Mouse (Mus musculus) heart, embryonic 11.5 days (tissue): ENCODE data around the gene Rmnd5a. TPM values are rescaled to one million over a fixed set of nuclear protein-coding genes. Genes with fewer than 3 reads are reported as not detected.
"Not testable (repeated sequence)": the region's sequence is repeated elsewhere in the genome, so short reads cannot be mapped to it uniquely, and the experiment has no call there.

Experiments
- ATAC-seq: fragments of 200-750 bp; cut with Nextera tagmentation; replicated peaks from 2 replicates; pipeline ENCODE4 v1.8.0; 2017; ENCODE audit warnings: moderate library complexity; ENCODE audit not compliant: insufficient number of reproducible peaks, low FRiP score, low TSS enrichment
- H3K27ac ChIP-seq: fragments of 300-500 bp; sonication (generic); 2 replicates; pipeline ENCODE4 v1.5.1; 2014; ENCODE audit warnings: mild to moderate bottlenecking, low read depth, low read length
- H3K27me3 ChIP-seq: fragments of 300-500 bp; sonication (generic); 2 replicates; pipeline ENCODE4 v1.6.1; 2014; ENCODE audit warnings: mild to moderate bottlenecking, low read length, mixed read lengths; ENCODE audit not compliant: control insufficient read depth, insufficient read depth
- H3K36me3 ChIP-seq: fragments of 300-500 bp; sonication (generic); 2 replicates; pipeline ENCODE4 v1.6.1; 2014; ENCODE audit warnings: mild to moderate bottlenecking, low read length, moderate library complexity, mixed read lengths; ENCODE audit not compliant: control insufficient read depth, insufficient read depth
- H3K4me1 ChIP-seq: fragments of 300-500 bp; sonication (generic); 2 replicates; pipeline ENCODE4 v1.6.1; 2014; ENCODE audit warnings: low read length; ENCODE audit not compliant: control insufficient read depth, insufficient read depth
- H3K4me2 ChIP-seq: fragments of 300-500 bp; sonication (generic); 2 replicates; pipeline ENCODE4 v1.6.1; 2014; ENCODE audit warnings: mild to moderate bottlenecking, moderate library complexity
- H3K4me3 ChIP-seq: fragments of 300-500 bp; sonication (generic); 2 replicates; pipeline ENCODE4 v1.5.1; 2014; ENCODE audit warnings: low read depth, low read length
- H3K9ac ChIP-seq: fragments of 300-500 bp; sonication (generic); 2 replicates; pipeline ENCODE4 v1.6.1; 2014; ENCODE audit warnings: mild to moderate bottlenecking, low read depth, low read length, moderate library complexity
- H3K9me3 ChIP-seq: fragments of 300-500 bp; sonication (generic); replicated peaks from 2 replicates; pipeline ENCODE4 v1.6.1; 2016; ENCODE audit warnings: low read length; ENCODE audit not compliant: control insufficient read depth
- WGBS: fragments of 180-500 bp; shearing (Covaris S2); extraction: QIAGEN DNeasy Blood & Tissue Kit; methylation state at CpG from one replicate; pipeline ENCODE4 v1.1.7; 2014; ENCODE audit not compliant: insufficient replicate concordance; 5-methylcytosine and 5-hydroxymethylcytosine counted together
- polyA plus RNA-seq: library from polyadenylated mRNA; unstranded; fragments of >200 nt; fragmentation: Nextera tagmentation; extraction: Ambion mirVana; gene quantifications from 2 replicates; pipeline ENCODE4 v1.2.1, GENCODE M21; 2014

Rmnd5a gene
- polyA plus RNA-seq, 1 experiment from 2014 or later: 6.2 TPM

DNA sequence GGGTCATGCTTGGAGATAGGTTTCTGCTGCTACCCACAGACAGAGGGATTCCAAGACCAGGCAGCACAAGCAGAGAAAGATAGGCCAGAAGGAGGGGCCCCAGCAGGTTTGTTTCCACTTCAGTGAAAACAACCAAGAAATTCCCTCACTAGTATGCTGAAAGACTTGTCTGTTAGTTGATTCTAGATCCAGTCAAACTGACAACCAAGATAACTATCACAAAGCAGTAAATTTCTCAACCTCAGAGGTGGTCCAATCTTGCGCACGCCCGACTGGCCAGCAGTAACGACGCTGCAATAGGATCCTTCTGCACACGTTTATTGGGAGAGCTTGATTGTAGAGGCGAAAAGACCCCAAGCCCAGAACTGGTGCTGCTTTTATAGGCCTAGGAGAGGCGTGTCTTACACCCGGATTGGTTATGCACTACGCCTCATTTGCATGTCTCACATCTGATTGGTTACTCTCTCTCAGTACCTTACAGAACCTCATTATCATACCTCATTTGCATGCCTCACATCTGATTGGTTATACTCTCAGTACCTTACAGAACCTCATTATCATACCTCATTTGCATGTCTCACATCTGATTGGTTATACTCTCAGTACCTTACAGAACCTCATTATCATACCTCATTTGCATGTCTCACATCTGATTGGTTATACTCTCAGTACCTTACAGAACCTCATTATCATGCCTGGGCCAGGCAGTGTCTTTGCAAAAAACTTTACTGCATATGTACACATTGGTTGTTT lies 38.6 kb upstream of the Rmnd5a start:
- not testable (repeated sequence) for H3K4me3 ChIP-seq, H3K36me3 ChIP-seq, H3K27me3 ChIP-seq, H3K27ac ChIP-seq, H3K9ac ChIP-seq, H3K4me2 ChIP-seq, H3K4me1 ChIP-seq, H3K9me3 ChIP-seq, ATAC-seq
- WGBS: 96% methylated on average over 9 of the region's 10 CpGs

DNA sequence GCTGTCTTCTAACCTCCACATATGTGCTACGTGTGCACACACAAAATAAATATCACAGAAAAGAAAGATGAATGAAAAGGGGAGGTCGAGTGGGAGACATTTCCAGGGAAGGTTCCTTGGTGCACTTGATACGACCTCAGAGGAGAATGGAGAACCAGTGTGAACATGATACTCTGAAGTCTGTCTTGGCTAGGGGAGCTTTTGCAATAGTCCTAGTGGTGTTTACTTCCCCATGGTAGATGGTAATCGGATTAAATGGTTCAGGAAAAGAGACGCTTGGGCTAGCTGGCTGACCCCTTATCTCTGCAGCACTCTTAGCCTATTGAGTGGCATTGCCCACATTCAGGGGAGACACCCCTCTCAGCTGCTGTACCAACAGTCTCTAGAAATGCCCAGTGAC lies 36.3 kb upstream of the Rmnd5a start:
- H3K4me2 ChIP-seq: no peak overlapping the region
- H3K9me3 ChIP-seq: no peaks in the 10 kb centered on the region
- no peak overlapping the region for H3K4me3 ChIP-seq
- no peaks in the 10 kb centered on the region for H3K4me1 ChIP-seq
- no peaks in the 10 kb centered on the region for H3K36me3 ChIP-seq
- H3K27ac ChIP-seq: no peak overlapping the region
- no peak for ATAC-seq
- no peaks in the 10 kb centered on the region for H3K27me3 ChIP-seq
- H3K9ac ChIP-seq: no peak overlapping the region
- 67% methylated on average over 5 of the region's 5 CpGs for WGBS

DNA sequence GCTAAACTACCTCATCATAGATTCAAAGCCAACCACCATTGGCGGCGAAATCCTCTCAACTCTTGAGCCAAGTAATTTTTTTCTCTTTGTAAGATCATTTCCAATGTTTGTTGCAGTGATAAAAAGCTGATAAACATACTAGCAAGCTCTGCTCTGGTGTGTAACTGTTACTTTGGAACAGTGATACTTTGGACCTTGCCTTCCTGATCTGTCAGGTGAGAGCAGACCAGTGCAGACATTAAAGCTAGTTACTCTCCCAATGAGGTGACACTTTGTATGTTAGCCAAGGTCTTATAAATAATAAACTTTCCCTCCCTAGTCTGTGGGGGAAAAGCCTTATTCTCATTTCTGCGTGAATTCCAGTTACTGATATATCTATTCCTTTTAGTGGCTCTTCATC lies 35.2 kb upstream of the Rmnd5a start:
- Histone ChIP-seq H3K9me3 (no peaks in the 10 kb centered on the region), H3K9ac (no peak overlapping the region), H3K27me3 (no peaks in the 10 kb centered on the region), H3K4me1 (no peaks in the 10 kb centered on the region), H3K36me3 (no peaks in the 10 kb centered on the region), H3K27ac (no peak overlapping the region), H3K4me3 (no peak overlapping the region), H3K4me2 (no peak overlapping the region)
- ATAC-seq: no peak
- WGBS: 83% methylated on average over 3 of the region's 3 CpGs

DNA sequence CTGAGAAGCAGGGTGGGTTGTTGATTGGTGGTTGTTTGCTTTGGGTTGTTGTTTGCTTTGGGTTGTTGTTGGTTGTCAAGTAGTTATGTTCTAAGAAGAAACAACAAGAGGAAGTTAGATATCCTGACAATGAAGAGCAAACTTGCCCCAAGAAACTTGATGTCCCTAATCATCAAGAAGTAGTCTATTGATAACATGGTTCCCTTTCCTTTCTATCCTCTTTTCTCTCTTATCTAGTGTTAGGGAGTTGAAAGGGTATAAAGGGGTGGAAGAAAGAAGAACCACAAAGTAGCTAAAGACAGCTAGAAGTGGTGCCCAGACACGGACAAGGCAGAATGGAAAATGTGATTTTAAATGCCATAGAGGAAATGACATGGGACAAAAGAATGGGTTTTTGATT lies 32.3 kb upstream of the Rmnd5a start:
- Histone ChIP-seq H3K4me3 (no peak overlapping the region), H3K27me3 (no peaks in the 10 kb centered on the region), H3K9me3 (no peaks in the 10 kb centered on the region), H3K4me1 (no peaks in the 10 kb centered on the region), H3K4me2 (no peak overlapping the region), H3K27ac (no peak overlapping the region), H3K36me3 (no peaks in the 10 kb centered on the region), H3K9ac (no peak overlapping the region)
- ATAC-seq: no peak
- 45% methylated on average over 1 of the region's 1 CpGs for WGBS

DNA sequence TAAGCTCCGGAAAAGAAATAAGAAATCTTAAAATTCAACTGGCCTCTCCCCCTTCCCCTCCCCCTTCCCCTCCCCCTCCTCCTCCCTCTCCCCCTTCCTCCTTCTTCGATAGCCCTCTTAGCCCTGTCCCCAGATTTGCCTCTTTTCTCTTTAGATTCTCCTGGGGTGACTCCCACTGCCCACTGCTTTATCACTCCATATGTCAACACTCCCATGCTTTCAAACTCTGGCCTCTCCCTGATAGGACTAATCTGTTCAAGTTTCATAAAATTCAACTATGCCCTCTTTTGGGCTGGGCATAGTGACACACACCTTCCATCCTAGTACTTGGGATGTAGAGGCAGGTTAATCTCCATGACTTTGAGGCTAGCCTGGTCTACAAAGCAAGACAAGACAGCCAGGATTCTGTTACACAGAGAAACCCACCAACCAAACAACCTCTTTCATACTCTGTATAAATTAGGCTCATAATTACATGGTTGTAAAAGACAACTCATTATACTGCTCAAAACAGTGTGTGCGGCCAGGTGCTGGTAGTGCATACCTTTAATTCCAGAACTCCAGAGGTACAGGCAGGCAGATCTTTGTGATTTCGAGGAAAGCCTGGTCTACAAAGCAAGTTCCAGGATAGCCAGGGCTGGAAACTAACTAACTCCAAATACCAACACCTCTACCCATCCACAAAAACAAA lies 31.5 kb upstream of the Rmnd5a start:
- no peak for ATAC-seq
- Histone ChIP-seq H3K9ac (no peak overlapping the region), H3K4me2 (no peak overlapping the region), H3K36me3 (no peaks in the 10 kb centered on the region), H3K27me3 (no peaks in the 10 kb centered on the region), H3K4me3 (no peak overlapping the region), H3K4me1 (no peaks in the 10 kb centered on the region), H3K9me3 (no peaks in the 10 kb centered on the region), H3K27ac (no peak overlapping the region)
- 68% methylated on average over 4 of the region's 4 CpGs for WGBS

DNA sequence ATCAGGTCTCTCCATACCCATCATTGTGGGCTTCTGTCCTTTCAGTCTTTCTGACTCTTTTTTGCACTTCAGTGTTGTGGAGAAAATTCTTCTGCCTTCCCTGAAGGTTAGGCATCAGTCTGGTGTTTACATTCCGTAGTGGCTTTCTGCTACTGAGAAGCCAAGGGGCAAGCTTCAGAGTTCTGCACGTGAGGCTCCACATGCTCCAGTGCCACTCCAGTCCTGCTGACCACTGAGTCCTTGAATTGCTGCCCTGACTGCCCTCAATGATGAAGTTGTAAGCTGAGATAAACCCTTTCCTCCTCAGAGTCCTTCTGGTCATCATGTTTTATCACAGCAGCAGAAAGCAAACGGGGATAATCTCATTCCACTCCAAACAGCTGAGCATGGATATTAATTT lies 28.9 kb upstream of the Rmnd5a start:
- H3K4me2 ChIP-seq: no peak overlapping the region
- 42% methylated on average over 3 of the region's 3 CpGs for WGBS
- H3K9ac ChIP-seq: no peak overlapping the region
- H3K4me1 ChIP-seq: no peaks in the 10 kb centered on the region
- no peaks in the 10 kb centered on the region for H3K9me3 ChIP-seq
- no peak overlapping the region for H3K4me3 ChIP-seq
- no peak overlapping the region for H3K27ac ChIP-seq
- ATAC-seq: no peak
- no peaks in the 10 kb centered on the region for H3K27me3 ChIP-seq
- no peaks in the 10 kb centered on the region for H3K36me3 ChIP-seq

DNA sequence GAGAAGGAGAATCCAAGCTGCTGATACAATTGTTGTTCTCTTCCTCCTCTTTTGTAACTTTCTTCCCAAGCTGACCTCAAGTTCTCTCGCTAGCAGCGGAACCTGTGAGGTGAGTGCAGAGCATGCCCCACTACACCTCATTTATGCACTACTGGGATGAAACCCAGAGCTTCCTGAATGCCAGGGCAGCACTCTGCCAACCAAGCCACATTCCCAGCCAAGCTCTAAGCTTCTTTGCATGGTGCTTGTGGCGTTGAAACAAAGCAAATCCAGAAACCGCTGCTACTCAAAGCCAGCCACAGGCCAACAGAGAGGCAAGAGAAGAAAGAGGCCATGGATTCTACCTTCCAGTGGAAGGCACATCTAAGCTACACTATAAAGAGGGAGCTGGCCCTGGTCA lies 27.3 kb upstream of the Rmnd5a start:
- ATAC-seq: no peak

DNA sequence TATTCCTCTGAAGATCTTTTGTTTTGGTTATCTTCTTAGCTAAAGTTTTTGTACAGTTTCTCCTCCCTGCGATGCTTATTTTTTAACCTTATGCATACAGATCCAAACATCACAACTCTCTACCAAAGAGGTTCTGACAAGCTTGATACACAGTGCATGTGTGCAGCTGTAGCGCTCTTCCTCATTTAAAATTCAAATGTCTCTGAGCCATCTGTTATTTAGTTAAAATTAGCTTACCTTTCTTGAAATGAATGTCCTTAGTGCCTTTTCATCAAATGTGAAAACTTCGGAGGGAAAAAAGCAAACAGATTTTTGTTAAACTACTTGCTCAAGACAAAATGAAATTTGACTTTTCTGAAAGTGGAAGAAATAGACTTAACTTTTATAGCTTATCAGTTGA lies 24.7 kb upstream of the Rmnd5a start:
- no peaks in the 10 kb centered on the region for H3K36me3 ChIP-seq
- no peak for ATAC-seq
- no peak overlapping the region for H3K9ac ChIP-seq
- no peaks in the 10 kb centered on the region for H3K9me3 ChIP-seq
- H3K4me3 ChIP-seq: no peak overlapping the region
- H3K4me1 ChIP-seq: no peaks in the 10 kb centered on the region
- no peaks in the 10 kb centered on the region for H3K27me3 ChIP-seq
- no peak overlapping the region for H3K27ac ChIP-seq
- 81% methylated on average over 3 of the region's 3 CpGs for WGBS
- no peak overlapping the region for H3K4me2 ChIP-seq

More for the DNA sequence above, 27.3 kb upstream of the Rmnd5a start:
- H3K27ac ChIP-seq: no peak overlapping the region
- no peaks in the 10 kb centered on the region for H3K36me3 ChIP-seq
- H3K27me3 ChIP-seq: no peaks in the 10 kb centered on the region
- H3K4me1 ChIP-seq: no peaks in the 10 kb centered on the region
- WGBS: 75% methylated on average over 4 of the region's 4 CpGs
- H3K9ac ChIP-seq: no peak overlapping the region
- no peaks in the 10 kb centered on the region for H3K9me3 ChIP-seq
- H3K4me2 ChIP-seq: no peak overlapping the region
- H3K4me3 ChIP-seq: no peak overlapping the region
